Mouse (Mus musculus) heart, postnatal 36 days (tissue): ENCODE results near the gene Tiam1. TPM values are rescaled to one million over a fixed set of nuclear protein-coding genes. Genes with fewer than 3 reads are reported as not detected.
A peak's percentile ranks its signal among the peaks of the same experiment; 100 is the strongest.
"Not testable (repeated sequence)": the region's sequence is repeated elsewhere in the genome, so short reads cannot be mapped to it uniquely, and the experiment has no call there.

Source experiments
- DNase-seq, 2 experiments: peaks; one replicate each; pipeline ENCODE4 v3.0.0; 2021 to 2022
- intact Hi-C: fragments of 180-260 bp; cut with DNase I; formaldehyde crosslinking; loops from one replicate; pipeline ENCODE4 v1.15.1; 2025
- total RNA-seq, 2 experiments: library from RNA; stranded (reverse); gene quantifications; 2 replicates each; pipeline ENCODE4 v1.2.3; 2021

Gene Tiam1
- total RNA-seq, 2 experiments from 2014 or later = 4.8 to 6.1 TPM

DNA sequence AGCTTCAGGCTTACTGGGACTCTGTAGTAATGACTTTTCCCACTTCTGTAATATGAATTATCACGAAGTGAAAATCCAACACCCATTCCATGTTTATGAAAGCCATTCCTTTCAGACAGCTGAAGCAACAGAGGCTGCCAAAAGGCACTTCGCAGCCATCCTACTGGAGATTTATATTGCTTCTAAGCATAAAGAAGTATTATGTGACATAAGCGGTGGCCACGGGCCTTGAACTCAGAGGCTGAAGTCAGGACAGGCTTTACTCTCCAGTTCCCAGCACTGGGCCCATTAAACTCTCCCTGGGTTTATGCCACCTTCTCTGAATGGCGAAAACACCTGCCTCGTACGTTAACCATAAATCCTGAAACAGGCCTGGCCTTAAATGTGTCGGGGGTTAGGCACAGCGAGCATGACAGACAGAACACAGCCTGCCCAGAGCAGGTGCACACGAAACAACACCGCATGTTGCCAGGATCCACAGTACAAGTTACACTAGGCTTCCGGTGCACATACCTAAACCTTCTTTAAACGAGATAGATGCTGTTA is 26.9 kb downstream of the Tiam1 start:
- intact Hi-C loops = no loop called here
- DNase-seq = no peak

DNA sequence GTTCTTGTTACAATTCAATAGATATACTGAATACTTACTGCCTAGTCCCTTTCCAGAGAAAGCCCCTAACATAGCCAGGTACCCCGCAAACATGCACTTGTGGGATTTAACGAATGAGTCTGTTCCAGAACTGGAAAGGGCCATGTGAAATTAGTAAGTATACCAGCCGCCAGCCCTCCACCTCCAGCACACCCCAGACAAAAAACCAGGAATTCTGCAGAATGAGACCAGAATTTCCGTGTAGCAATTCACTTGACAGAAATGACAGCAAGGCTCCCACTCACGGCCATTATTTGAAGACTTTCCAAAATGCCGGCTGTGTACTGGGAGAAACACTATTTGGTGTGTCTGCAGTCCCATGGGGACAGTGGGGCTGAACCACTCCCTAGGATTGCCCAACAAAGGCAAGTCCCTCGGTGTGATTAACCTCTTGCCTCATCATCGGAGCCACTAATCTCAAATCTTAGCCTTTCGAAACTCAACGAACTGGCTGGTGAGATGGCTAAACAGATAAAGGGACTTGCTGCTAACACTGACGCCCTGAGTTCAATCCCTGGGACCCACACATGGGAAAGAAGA is 30.9 kb downstream of the Tiam1 start:
- intact Hi-C loops = no loop called here
- DNase-seq = peak; percentile 23 to 28

DNA sequence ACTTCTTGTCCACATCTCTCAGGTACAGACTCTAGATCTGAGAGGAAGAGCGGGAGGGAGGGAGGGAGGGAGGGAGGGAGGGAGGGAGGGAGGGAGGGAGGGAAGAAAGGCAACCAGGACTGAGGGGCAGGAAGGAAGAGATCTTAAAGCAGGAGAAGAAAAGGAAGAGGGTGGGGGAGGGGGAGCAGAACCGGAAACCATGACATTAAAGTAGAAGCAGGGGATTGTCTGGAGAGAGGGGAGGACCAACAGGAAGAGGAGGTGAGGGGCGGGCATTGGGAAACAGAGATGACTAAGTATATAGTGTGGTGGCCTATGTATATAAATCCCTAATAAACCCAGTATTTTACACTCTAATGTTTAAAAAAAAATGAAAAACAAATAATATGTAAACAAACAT is 34.1 kb downstream of the Tiam1 start:
- no peak for DNase-seq
- intact Hi-C loops = no loop called here

DNA sequence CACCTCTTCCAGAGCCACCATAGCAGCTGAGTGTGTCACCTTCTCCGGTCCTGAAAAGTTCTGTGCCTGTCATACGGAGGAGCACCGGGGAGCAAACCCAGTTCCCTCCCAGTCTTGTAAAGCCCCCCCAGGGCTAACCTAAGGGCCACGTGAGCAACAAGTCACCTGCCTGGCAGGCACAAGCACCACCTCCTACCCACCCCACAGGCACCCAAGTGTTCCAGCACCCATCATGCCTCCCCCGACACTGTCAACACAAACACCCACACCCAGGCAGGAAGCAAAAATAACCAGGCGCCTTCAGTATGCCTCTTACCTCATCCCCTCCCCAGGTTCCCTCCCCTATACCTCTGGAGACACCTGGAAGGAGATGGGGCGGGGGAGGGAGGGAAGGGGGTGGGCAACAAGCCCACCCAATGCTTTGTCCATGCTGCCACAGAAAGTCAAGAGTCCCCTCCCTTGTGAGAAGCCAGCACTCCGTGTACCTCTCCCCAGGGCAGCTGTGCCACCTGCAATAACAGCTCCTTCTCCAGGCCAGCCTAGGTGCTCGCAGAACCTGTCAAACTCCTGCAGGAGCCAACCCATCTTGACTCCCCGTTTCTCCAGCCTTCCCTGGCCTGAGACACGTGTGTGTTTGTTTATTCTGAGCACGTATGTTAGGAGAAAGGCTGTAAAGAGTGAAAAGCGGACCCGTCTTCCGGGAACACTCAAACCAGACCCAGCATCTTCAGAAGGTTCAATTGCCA is 38.7 kb downstream of the Tiam1 start:
- no peak for DNase-seq

DNA sequence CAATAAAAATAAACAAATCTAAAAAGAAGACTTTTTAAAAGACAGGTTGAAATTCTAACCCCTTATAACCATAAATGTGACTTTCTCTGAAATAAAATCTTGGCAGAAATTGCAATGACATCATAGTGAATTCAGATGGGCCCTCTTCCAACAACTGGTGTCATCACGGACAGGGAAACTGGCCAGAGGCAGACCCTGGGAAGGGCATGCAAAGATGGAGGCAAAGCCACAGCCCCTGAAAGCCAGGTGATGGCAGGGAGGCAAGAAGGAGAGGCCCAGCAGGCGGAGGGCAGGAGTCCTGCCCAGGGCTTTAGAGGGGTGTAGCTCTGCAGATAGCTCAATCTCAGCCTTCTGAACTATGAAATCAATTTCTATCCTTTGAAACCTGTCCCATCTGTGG is 39.8 kb downstream of the Tiam1 start:
- no peak for DNase-seq
- intact Hi-C loops = no loop called here

More for the DNA sequence above, 38.7 kb downstream of the Tiam1 start:
- intact Hi-C loops = no loop called here

DNA sequence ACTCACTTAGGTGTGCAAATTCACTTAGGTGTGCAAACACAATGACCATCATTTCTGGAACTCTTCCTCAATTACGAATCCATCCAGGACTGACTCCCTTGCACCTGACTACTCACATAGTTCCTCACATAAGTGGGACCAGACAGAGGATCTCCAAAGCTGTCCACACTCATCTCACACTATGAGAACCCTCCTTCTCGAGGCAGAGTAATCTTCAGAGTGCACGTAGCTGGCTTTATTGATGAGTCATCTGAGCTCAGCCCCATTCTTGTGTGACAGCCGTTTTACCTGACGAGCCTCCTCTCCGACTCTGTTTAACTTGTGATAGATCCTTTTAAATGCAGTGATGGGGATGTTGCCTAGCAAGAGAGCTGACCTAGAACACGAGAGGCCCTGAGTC is 41.0 kb downstream of the Tiam1 start:
- no peak for DNase-seq
- intact Hi-C loops = no loop called here

DNA sequence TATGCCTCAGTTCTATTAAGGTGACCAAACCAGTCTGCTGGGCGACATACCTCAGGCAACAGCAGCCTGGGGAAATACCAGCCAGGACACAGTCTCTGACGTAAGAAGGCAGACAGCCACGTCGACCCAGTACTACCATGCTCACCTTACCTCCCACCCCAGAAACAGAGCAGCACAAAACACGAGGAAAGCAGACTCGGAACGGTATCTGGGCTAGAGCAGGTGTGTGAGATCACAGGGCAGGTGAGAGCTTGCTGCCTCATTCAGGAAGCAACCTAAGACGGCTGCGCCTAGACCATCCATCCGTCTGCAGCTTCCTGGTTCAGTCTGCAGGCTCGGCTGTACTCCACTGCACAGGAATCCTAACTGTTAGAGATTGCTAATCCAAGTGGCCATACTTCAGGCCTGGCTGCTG is 45.4 kb downstream of the Tiam1 start:
- intact Hi-C loops = no loop called here
- no peak for DNase-seq

- DNase-seq = no peak
- intact Hi-C loops = no loop called here
Observed at GRCm38 (mm10) chr16:90097769-90098168, 45.8 kb downstream of the Tiam1 start.

DNA sequence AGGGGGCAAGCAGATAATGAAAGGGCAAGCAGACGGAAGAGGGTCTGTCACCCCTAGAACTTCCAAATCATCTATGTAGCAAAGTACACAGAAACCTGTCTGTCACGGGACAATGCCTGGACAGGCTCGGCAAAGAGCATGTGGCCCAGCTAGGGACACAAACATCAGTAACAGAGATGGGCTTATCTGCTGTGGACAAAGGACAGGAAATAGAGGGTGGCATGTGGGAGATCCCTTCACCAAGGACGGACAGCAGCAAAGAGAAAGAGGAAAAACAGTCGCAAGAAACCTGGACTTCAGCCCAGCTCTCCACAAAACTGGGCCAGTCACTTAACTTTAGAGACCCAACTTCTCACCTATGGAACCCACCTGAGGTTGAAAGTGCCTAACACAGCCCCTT is 47.6 kb downstream of the Tiam1 start:
- DNase-seq = no peak
- intact Hi-C loops = no loop called here

GRCm38 (mm10) chr16:90093015-90093414 is 50.6 kb downstream of the Tiam1 start:
- intact Hi-C loops = no loop called here
- no peak for DNase-seq

- intact Hi-C loops = no loop called here
Observed at GRCm38 (mm10) chr16:90091906-90092305, 51.7 kb downstream of the Tiam1 start.

DNA sequence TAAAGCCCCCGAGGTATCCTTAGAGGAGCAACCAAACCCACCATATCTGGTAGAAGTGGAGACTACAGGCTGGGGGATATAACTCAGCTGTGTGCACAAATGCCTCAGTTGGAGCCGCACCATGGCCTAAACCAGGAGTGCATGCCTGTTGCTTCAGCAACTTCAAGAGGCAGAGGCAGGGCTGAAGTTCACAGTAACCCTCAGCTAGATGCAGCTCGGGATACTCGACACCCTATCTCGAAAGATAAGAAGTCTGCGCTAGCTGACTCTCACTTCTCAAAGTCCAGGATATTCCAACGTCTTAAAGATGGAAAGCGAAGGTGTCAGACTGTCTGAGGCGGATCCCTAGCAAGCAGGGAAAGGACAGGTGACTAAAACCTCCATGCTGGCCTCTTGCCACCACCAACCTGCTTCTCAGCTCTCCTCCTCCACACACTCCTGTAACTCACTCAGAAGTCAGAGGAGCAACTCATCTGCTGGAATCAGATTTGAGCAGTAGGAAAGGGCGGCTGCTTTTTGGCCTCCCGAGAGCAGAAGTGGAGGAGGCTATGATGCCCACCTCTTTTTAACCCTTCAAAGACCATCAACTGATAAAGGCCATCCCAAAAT is 52.4 kb downstream of the Tiam1 start:
- intact Hi-C loops = no loop called here

More at GRCm38 (mm10) chr16:90091906-90092305, 51.7 kb downstream of the Tiam1 start:
- no peak for DNase-seq

GRCm38 (mm10) chr16:90090368-90090767 is 53.2 kb downstream of the Tiam1 start:
- intact Hi-C loops = no loop called here

More for the DNA sequence above, 52.4 kb downstream of the Tiam1 start:
- DNase-seq = no peak

DNA sequence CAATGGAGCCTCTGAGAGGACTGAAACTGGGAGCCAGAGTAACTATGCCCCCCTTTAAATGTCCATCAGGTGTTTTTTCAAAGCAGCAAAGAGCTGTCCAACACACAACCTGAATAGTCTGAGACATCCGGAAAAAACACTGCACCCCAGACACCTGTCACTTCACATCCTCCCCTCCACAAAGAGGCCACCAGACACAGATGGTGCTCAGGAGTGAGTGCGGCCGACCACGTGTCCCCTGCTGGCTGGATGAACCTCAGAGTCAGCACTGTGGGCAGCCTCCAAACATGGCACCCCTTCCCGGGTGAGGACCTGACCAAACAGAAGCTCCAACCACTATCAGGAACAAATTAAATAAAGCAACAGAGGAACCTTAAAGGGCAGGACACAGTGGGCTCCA is 56.3 kb downstream of the Tiam1 start:
- DNase-seq = no peak

More at GRCm38 (mm10) chr16:90090368-90090767, 53.2 kb downstream of the Tiam1 start:
- DNase-seq = no peak

GRCm38 (mm10) chr16:90086111-90086510 is 57.5 kb downstream of the Tiam1 start:
- intact Hi-C loops = no loop called here
- DNase-seq = no peak

More for the DNA sequence above, 56.3 kb downstream of the Tiam1 start:
- intact Hi-C loops = no loop called here

- no peak for DNase-seq
- intact Hi-C loops = no loop called here
Observed at GRCm38 (mm10) chr16:90085580-90085979, 58.0 kb downstream of the Tiam1 start.

DNA sequence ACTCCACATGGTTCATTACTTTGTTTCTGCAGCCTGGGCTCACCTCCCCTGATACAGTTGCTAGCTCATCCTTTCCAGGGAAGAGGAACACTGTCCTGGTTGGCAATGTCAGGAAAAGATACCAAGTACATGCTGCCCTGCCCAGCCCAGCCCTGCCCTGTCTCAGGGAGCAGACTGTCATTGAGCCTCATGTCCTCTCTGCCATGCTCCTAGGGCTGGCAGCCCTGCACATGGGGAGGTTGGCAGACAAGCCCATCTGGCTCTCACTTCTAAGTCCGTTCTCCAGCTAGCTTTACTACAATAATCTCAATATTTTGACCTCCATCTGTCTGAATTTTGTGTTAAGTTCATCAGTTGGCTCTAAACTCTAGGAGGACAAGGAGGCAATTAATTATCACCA is 62.4 kb downstream of the Tiam1 start:
- no peak for DNase-seq
- intact Hi-C loops = no loop called here

DNA sequence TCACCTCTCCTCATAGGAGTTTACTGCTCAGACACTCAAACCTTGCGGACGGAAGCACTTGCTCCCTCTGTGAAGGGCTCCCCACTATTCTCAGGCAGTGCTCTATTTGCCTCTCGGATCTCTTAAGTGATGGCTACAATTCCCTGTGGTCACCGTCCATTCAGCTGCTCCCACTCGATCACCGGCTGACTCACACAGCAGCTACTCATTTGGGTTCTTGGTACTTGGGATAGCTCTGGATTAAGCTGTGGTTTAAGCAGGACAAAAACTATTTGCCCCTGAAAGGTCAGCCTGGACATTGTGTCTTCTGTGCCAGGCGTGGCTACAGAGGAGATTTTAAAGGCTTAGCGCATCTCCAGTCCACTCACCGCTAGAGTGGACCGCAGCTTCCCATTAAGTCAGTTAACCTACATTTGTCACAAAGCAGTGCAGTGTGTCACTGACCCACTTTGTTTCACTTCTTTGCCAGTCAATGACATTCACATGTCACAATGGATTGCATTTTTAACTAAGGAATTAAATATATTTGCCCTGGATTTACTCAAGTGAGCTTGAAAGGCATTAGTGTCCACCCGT is 64.7 kb downstream of the Tiam1 start:
- no peak for DNase-seq
- intact Hi-C loops = no loop called here

DNA sequence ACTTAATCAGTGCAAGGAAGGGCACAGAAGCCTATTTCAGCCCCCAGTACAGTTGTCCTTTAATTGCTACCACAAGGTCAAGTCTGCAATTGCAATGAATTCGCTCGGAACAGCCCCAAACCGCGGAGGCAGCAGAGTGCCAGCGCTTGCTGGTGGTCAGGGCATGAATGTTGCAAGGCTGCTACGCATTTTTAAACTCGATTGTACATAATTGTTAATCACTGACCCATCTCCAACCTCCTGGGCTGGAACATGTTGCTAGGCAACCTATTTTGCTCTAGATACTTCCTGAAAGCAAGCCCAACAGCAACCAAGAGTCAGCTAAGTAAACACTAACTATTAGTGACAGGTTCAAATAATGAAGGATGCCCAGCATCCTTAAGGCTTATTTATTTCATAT is 70.1 kb downstream of the Tiam1 start:
- DNase-seq = no peak
- intact Hi-C loops = loop anchor here (2.0 kb wide), 1 partner anchor 69 kb away; the partner anchor contains the start of gene Tiam1

DNA sequence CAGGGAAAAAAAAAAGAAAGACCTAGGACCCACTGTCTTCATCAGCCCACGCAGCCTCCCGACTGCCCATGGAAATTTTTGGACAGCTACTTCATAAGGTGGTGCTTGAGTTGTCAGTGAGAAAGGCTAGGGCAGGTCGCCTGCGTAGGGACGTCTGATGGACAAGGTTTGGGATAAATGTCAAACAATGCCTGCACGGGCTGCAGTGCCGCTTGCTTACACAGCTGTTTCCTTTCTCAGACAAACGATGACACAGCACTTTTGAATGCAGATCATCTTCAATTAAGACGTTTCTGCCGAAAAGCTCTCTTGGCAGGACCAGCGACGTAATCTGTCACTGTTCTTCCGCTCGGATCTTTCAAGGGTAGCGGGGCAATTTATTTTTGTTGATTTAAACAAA is 70.9 kb downstream of the Tiam1 start:
- intact Hi-C loops = loop anchor here (2.0 kb wide), 1 partner anchor 70 kb away; the partner anchor contains the start of gene Tiam1
- DNase-seq = peak; percentile 6 to 19

GRCm38 (mm10) chr16:90071125-90071524 is 72.4 kb downstream of the Tiam1 start:
- intact Hi-C loops, DNase-seq: not testable (repeated sequence)
